Mouse (Mus musculus) kidney, adult 9 months (tissue): ENCODE measurements at regions not wholly inside any gene's neighbourhood (a gene's known extent, or its start where the extent isn't known, plus 50 kb on each side); places are given as distances from the start of the nearest gene placed in this dataset.

Experiments used
- DNase-seq: peaks from one replicate; pipeline ENCODE4 v3.0.0; 2022

DNA sequence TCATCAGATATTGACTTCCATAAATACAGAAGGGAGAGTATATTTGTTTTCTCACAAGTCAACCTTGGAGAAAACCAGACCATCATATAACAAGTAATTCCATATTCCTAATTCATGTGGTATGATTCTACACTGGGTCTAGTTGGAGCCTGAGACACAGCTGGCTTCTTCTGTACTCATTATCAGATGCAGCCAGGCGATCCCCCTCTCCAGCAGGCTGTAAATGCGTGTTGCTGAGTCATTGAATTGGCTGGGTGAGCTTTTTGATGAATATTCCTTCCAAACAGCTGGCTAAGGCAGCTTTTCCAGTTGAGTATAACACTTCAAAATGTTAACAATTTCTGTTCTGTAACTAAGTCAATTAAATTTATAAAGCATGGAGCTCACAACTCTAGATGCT lies 102.2 kb upstream of the Sstr4 start:
- no peak for DNase-seq

- DNase-seq, result no peak
Measured at GRCm38 (mm10) chr2:148300879-148301278, 94.3 kb upstream of the Sstr4 start.

- DNase-seq, result no peak
Measured at GRCm38 (mm10) chr2:148312255-148312654, 82.9 kb upstream of the Sstr4 start.

DNA sequence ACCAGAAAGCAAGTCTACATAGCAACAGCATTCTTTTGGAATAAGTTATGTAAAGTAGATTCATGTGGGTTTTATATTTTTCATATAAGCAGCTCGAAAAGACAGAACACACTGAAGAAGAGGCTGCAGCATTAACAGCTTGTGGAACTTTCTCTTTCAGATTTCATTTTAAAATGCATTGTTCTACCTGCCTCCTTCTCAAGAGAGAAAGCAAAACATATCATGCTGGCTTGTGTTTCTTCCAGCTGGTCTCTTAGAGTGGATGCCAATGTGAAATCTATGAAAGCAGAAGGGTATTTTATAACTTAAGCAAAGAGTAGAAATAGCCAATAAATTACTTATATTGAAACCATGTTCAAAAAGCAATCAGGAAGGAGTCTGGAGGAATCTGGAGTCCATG lies 74.2 kb upstream of the Sstr4 start:
- no peak for DNase-seq

- no peak for DNase-seq
Measured at GRCm38 (mm10) chr2:148325362-148325761, 69.8 kb upstream of the Sstr4 start.

- no peak for DNase-seq
Measured at GRCm38 (mm10) chr2:148325854-148326387, 69.2 kb upstream of the Sstr4 start.

DNA sequence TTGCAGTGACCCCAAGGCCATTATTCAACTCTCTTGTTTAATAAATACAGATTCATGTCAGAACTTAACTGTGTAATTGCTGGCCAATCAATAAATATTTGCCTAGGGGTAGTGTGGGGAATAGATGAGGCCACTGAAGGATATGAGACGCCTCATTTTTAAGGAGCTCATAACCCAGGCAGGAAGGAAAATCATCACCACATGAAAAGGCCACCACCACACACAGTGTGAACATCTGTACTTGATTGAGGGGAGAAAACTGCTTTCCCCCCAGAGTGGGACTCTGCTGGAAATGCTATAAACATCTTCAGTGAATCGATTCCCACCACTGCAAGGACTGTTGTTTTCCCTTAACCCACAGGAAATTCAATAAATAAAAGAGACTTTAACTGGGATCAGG lies 68.7 kb upstream of the Sstr4 start:
- no peak for DNase-seq

- no peak for DNase-seq
Measured at GRCm38 (mm10) chr2:148327552-148327951, 67.6 kb upstream of the Sstr4 start.

- DNase-seq, result no peak
Measured at GRCm38 (mm10) chr2:148330368-148330767, 64.8 kb upstream of the Sstr4 start.

DNA sequence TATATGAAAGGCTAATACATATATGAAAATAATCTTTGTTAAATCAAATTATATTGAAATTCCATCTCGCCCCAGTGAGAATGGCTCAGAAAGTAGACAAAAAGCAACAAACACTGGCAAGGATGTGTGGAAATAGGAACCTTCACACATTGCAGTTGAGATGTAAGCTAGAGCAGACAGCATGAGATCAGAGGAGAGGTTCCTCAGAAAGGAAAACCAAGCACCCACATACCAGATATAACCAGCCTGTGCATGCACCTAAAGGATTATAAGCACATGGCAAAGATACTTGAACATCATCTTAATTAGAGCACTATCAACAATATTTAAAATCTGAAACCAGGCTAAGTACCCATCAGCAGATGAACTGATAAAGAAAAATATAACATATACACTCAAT lies 60.6 kb upstream of the Sstr4 start:
- no peak for DNase-seq

DNA sequence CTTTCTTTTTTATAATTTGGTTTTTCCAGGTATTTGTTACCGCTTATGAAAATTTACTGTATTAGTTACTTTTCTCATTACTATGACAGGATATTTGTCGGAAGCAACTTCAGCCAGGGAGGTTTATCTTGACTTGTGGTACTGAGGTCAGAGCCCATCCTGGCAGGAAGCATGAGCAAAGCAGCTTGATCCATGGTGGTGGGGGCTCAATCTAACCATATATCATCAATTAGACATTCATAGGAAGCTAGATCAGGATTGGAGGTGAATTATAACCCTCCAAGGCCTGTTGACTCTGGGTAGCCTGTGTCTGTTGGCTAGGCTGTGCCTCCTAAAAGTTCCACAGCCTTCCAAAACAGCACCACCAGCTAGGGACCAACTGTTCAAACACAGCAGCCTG lies 58.5 kb upstream of the Sstr4 start:
- DNase-seq, result peak; percentile 31

DNA sequence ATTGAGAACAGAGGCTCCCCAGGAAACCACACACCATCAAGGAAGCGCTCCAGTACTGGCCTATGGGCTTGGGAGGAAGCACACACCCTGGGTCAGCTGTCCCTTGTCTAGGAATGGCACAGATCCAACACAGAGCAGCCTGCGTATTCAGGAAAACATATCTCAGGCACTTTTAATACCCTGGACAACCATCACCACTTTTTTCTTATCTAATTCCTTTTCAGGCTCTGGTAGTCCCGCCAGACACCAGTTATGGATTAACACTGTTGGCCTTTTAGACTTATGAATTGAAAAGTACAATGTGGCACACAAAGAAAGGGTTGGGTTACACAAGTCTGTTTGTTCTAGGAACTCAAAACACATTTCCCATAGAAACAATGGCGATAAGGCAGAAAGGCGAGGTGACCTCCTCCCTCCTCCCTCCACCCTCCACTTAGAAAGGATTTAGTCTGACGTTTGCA lies 56.8 kb upstream of the Sstr4 start:
- DNase-seq, result peak; percentile 80

DNA sequence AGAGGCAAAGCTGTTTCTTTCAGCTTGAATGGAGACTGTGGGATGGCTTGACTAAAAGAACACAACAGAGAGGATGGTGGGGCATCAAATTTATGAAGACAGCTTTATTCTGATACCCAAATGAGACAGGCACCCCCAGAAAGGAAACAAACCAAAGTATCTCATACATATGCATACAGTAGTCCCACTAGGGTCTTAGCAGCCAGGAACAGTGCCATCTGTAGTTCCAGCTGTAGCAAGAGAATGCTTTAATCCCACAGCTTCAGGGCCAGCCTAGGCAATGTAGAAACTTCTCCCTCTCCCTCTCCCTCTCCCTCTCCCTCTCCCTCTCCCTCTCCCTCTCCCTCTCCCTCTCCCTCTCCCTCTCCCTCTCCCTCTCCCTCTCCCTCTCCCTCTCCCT lies 56.2 kb upstream of the Sstr4 start:
- no peak for DNase-seq

GRCm38 (mm10) chr2:148344193-148344592 lies 51.0 kb upstream of the Sstr4 start:
- DNase-seq, result no peak
